ENCODE assay signal across 25 mouse cellular contexts in genomic region chr15:27668001-27668461, GRCm38 (mm10). TPM values are rescaled to one million over a fixed set of nuclear protein-coding genes. Genes with fewer than 3 reads are reported as not detected.
DNase-seq lines count a peak whose midpoint lies in the region; ATAC-seq lines count a peak whose summit lies in the region.
"Had no signal": no experiment of that assay in that cellular context is flagged by ENCODE, and none has a peak within 500 bp of the region (broad histone marks: within the 10 kb centered on the region; RNA-seq: fewer than 3 reads in every experiment).

No protein-coding gene starts in this region.

- no peaks in the 10 kb centered on the region for H3K27me3 ChIP-seq in forebrain, embryonic 13.5 days
- H3K27me3 ChIP-seq in forebrain, embryonic 16.5 days (replicated peaks; ENCODE audit: control insufficient read depth, insufficient read depth, low read length): no peaks in the 10 kb centered on the region
- H3K27me3 ChIP-seq: CH12.LX; hindbrain, embryonic 15.5 days; limb, embryonic 12.5 days; midbrain, embryonic 13.5 days; neural tube, embryonic 12.5 days had no signal

- H3K27ac ChIP-seq in forebrain, embryonic 13.5 days: 0 out of 2 replicates have a peak overlapping the region, but pooled peaks have one; percentile 31
- no peak overlapping the region for H3K27ac ChIP-seq in forebrain, embryonic 16.5 days (ENCODE audit: low read length)
- H3K27ac ChIP-seq: embryonic facial prominence, embryonic 10.5 days; heart, embryonic 10.5 days; hindbrain, embryonic 15.5 days; limb, embryonic 12.5 days; midbrain, embryonic 13.5 days; neural tube, embryonic 12.5 days had no signal

- H3K9ac ChIP-seq in forebrain, embryonic 13.5 days: no peak overlapping the region
- no peak overlapping the region for H3K9ac ChIP-seq in forebrain, embryonic 16.5 days (replicated peaks; ENCODE audit: low read depth, low read length)
- H3K9ac ChIP-seq: hindbrain, embryonic 15.5 days; limb, embryonic 12.5 days; midbrain, embryonic 13.5 days; neural tube, embryonic 12.5 days had no signal

- H3K36me3 ChIP-seq in forebrain, embryonic 13.5 days (ENCODE audit: poor library complexity, severe bottlenecking): no peaks in the 10 kb centered on the region
- no peaks in the 10 kb centered on the region for H3K36me3 ChIP-seq in forebrain, embryonic 16.5 days (ENCODE audit: control insufficient read depth, insufficient read depth)
- H3K36me3 ChIP-seq: embryonic facial prominence, embryonic 10.5 days; G1E; heart, embryonic 10.5 days; hindbrain, embryonic 15.5 days; limb, embryonic 12.5 days; midbrain, embryonic 13.5 days; neural tube, embryonic 12.5 days had no signal

- peak; percentile 79 for DNase-seq in CD4-positive helper T cell, adult 2 months (ENCODE audit: low read depth, low spot score)
- DNase-seq in thymus, postnatal 0 days (ENCODE audit: low spot score): peak; percentile 62
- no peak for DNase-seq in lung, postnatal 25 days (ENCODE audit: low spot score)
- no peak for DNase-seq in frontal cortex, postnatal 36 days (ENCODE audit: low spot score in 2 of 2)
- DNase-seq in adipocyte (ENCODE audit: low spot score): no peak
- DNase-seq: adrenal gland, postnatal 36 days; cerebellum, adult 11-12 months; cerebellum, postnatal 10 days; layer of hippocampus, postnatal 36 days; lung, adult 18-20 months; lung, postnatal 10 days; retina, postnatal 1 day had no signal

- no peak overlapping the region for H3K4me2 ChIP-seq in forebrain, embryonic 13.5 days
- H3K4me2 ChIP-seq in forebrain, embryonic 16.5 days (ENCODE audit: low read length): no peak overlapping the region
- H3K4me2 ChIP-seq: hindbrain, embryonic 15.5 days; limb, embryonic 12.5 days; liver, embryonic 11.5 days; midbrain, embryonic 13.5 days; neural tube, embryonic 12.5 days had no signal

- H3K9me3 ChIP-seq in forebrain, embryonic 13.5 days (replicated peaks): no peaks in the 10 kb centered on the region
- no peaks in the 10 kb centered on the region for H3K9me3 ChIP-seq in forebrain, embryonic 16.5 days (ENCODE audit: control insufficient read depth, low read length)
- H3K9me3 ChIP-seq: embryonic facial prominence, embryonic 10.5 days; G1E; heart, embryonic 10.5 days; hindbrain, embryonic 15.5 days; limb, embryonic 12.5 days; midbrain, embryonic 13.5 days; neural tube, embryonic 12.5 days had no signal

- no peak for ATAC-seq in forebrain, embryonic 13.5 days
- no peak for ATAC-seq in forebrain, embryonic 16.5 days
- ATAC-seq in activated CD4-positive, CD25-positive, alpha-beta regulatory T cell, adult 4 months: peak; percentile 44
- ATAC-seq: intestine, postnatal 0 days; midbrain, embryonic 13.5 days had no signal

- WGBS in forebrain, embryonic 13.5 days: 62% methylated on average over 9 of the region's 9 CpGs
- WGBS in forebrain, embryonic 16.5 days: 64% methylated on average over 9 of the region's 9 CpGs

- H3K4me1 ChIP-seq in forebrain, embryonic 13.5 days: peaks cover 12% of the 10 kb centered on the region
- H3K4me1 ChIP-seq in forebrain, embryonic 16.5 days (replicated peaks; ENCODE audit: control insufficient read depth, insufficient read depth, low read length): no peaks in the 10 kb centered on the region
- H3K4me1 ChIP-seq: neural tube, embryonic 12.5 days had no signal

- H3K4me3 ChIP-seq in forebrain, embryonic 13.5 days: no peak overlapping the region
- no peak overlapping the region for H3K4me3 ChIP-seq in forebrain, embryonic 16.5 days (replicated peaks; ENCODE audit: low read length)
- H3K4me3 ChIP-seq: embryonic facial prominence, embryonic 10.5 days; heart, embryonic 10.5 days; hindbrain, embryonic 15.5 days; limb, embryonic 12.5 days; midbrain, embryonic 13.5 days; neural tube, embryonic 12.5 days had no signal

RNA-seq across cellular contexts. Expression of gene Otulinl, which starts 13.3 kb away (rescaled TPM):
- 6.3 and 8.8 TPM in 2 replicates for polyA plus RNA-seq in forebrain, embryonic 13.5 days (2015; fragmentation: Nextera tagmentation; extraction: Ambion mirVana)
- 13.6 and 15.3 TPM in 2 replicates for polyA plus RNA-seq in forebrain, embryonic 16.5 days (2015; fragmentation: Nextera tagmentation; extraction: Ambion mirVana)
- 100 to 1,000 TPM; 160 to 175 TPM for polyA plus RNA-seq in activated CD4-positive, CD25-positive, alpha-beta regulatory T cell, adult 4 months (2017; shearing (Covaris generic))
- 75.9 and 97.4 TPM in 2 replicates for polyA plus RNA-seq in thymus, postnatal 0 days (2015; fragmentation: Nextera tagmentation; extraction: Ambion mirVana)
- polyA plus RNA-seq: G1E had no signal

RNA-seq across cellular contexts. Expression of gene Otulin, which starts 37.5 kb away (rescaled TPM):
- 26.3 and 29.2 TPM in 2 replicates for polyA plus RNA-seq in forebrain, embryonic 13.5 days (2015; fragmentation: Nextera tagmentation; extraction: Ambion mirVana)
- 27.9 and 28.0 TPM in 2 replicates for polyA plus RNA-seq in forebrain, embryonic 16.5 days (2015; fragmentation: Nextera tagmentation; extraction: Ambion mirVana)
- 10 to 100 TPM; 12.7 to 15.2 TPM for polyA plus RNA-seq in activated CD4-positive, CD25-positive, alpha-beta regulatory T cell, adult 4 months (2017; shearing (Covaris generic))
- 50.3 and 53.0 TPM in 2 replicates for polyA plus RNA-seq in thymus, postnatal 0 days (2015; fragmentation: Nextera tagmentation; extraction: Ambion mirVana)

Comparison
In these comparisons a context has a peak if more than half of its experiments do, and no peak if none do; other contexts are left out.
1. DNase-seq: peak in CD4-positive helper T cell, adult 2 months (single experiment) and thymus, postnatal 0 days (single experiment); none in lung, postnatal 25 days (single experiment), frontal cortex, postnatal 36 days (0 of 2) and adipocyte (single experiment).